Comparison of ENCODE assay signal across 22 mouse cellular contexts in genomic region chr3:126681996-126682395, GRCm38 (mm10).
"Had no signal": no experiment of that assay in that cellular context is flagged by ENCODE, and none has a peak within 500 bp of the region (broad histone marks: within the 10 kb centered on the region; RNA-seq: fewer than 3 reads in every experiment).

No protein-coding gene starts in this region.

- H3K9me3 ChIP-seq: limb, embryonic 10.5 days; limb, embryonic 13.5 days; liver, embryonic 12.5 days; liver, embryonic 15.5 days; lung, embryonic 15.5 days; midbrain, embryonic 12.5 days; midbrain, embryonic 15.5 days; neural tube, embryonic 12.5 days; neural tube, embryonic 15.5 days had no signal

- H3K27ac ChIP-seq: limb, embryonic 10.5 days; limb, embryonic 13.5 days; liver, embryonic 12.5 days; liver, embryonic 15.5 days; lung, embryonic 15.5 days; midbrain, embryonic 12.5 days; midbrain, embryonic 15.5 days; neural tube, embryonic 12.5 days; neural tube, embryonic 15.5 days; stomach, postnatal 0 days had no signal

- H3K27me3 ChIP-seq: limb, embryonic 13.5 days; liver, embryonic 12.5 days; liver, embryonic 15.5 days; lung, embryonic 15.5 days; midbrain, embryonic 12.5 days; midbrain, embryonic 15.5 days; neural tube, embryonic 12.5 days; neural tube, embryonic 15.5 days had no signal

- H3K4me3 ChIP-seq: limb, embryonic 10.5 days; limb, embryonic 13.5 days; liver, embryonic 12.5 days; liver, embryonic 15.5 days; lung, embryonic 15.5 days; midbrain, embryonic 12.5 days; midbrain, embryonic 15.5 days; neural tube, embryonic 12.5 days; neural tube, embryonic 15.5 days had no signal

- H3K36me3 ChIP-seq: limb, embryonic 10.5 days; limb, embryonic 13.5 days; liver, embryonic 12.5 days; liver, embryonic 15.5 days; lung, embryonic 15.5 days; midbrain, embryonic 12.5 days; midbrain, embryonic 15.5 days; neural tube, embryonic 12.5 days; neural tube, embryonic 15.5 days had no signal

- H3K4me1 ChIP-seq: limb, embryonic 13.5 days; liver, embryonic 12.5 days; liver, embryonic 15.5 days; lung, embryonic 15.5 days; midbrain, embryonic 12.5 days; midbrain, embryonic 15.5 days; neural tube, embryonic 12.5 days; neural tube, embryonic 15.5 days had no signal

- H3K4me2 ChIP-seq: limb, embryonic 13.5 days; liver, embryonic 12.5 days; liver, embryonic 15.5 days; lung, embryonic 15.5 days; midbrain, embryonic 12.5 days; midbrain, embryonic 15.5 days; neural tube, embryonic 12.5 days; neural tube, embryonic 15.5 days had no signal

- H3K9ac ChIP-seq: limb, embryonic 13.5 days; liver, embryonic 12.5 days; liver, embryonic 15.5 days; lung, embryonic 15.5 days; midbrain, embryonic 12.5 days; midbrain, embryonic 15.5 days; neural tube, embryonic 12.5 days; neural tube, embryonic 15.5 days had no signal

- DNase-seq: kidney, postnatal 14 days; kidney, postnatal 4 days; liver; lung, adult 18-20 months; lung, postnatal 10 days; lung, postnatal 36 days; right cerebral cortex, adult 18-20 months; right cerebral cortex, postnatal 14 days; right cerebral cortex, postnatal 4 days; thymus, adult 2 months; thymus, postnatal 14 days; thymus, postnatal 4 days had no signal

- ATAC-seq: liver, embryonic 12.5 days; midbrain, embryonic 15.5 days had no signal
